Mouse (Mus musculus): ENCODE measurements at regions not wholly inside any gene's neighbourhood (a gene's known extent, or its start where the extent isn't known, plus 50 kb on each side); places are given as distances from the start of the nearest gene placed in this dataset.
A peak's percentile ranks its signal among the peaks of the same experiment; 100 is the strongest.

- ATAC-seq: no peak
- Histone ChIP-seq H3K27ac (ENCODE audit: low read depth, low read length) (0 out of 2 replicates have a peak overlapping the region, but pooled peaks have one; percentile 15), H3K9ac (no peak overlapping the region), H3K4me3 (ENCODE audit: low read depth, low read length) (no peak overlapping the region), H3K4me1 (ENCODE audit: insufficient read depth) (peaks cover 4% of the 10 kb centered on the region; the same call in 1 of the 2 replicates), H3K36me3 (ENCODE audit: insufficient read depth) (no peaks in the 10 kb centered on the region), H3K27me3 (ENCODE audit: insufficient read depth, low read length) (no peaks in the 10 kb centered on the region), H3K9me3 (ENCODE audit: low read length) (no peaks in the 10 kb centered on the region), H3K4me2 (ENCODE audit: low read depth) (no peak overlapping the region)
- no peak for DNase-seq
- 75% methylated on average over 6 of the region's 6 CpGs for WGBS
- no peak for TF ChIP-seq CTCF (IDR thresholded peaks at IDR 0.05; ENCODE audit: low read depth)
These were observed 59.4 kb upstream of the Bhlhe23 start for GRCm38 (mm10) chr2:180835936-180836602.

- no peak for TF ChIP-seq CTCF (IDR thresholded peaks at IDR 0.05; ENCODE audit: low read depth)
- Histone ChIP-seq H3K4me3 (ENCODE audit: low read depth, low read length) (no peak overlapping the region), H3K27ac (ENCODE audit: low read depth, low read length) (no peak overlapping the region), H3K27me3 (ENCODE audit: insufficient read depth, low read length) (no peaks in the 10 kb centered on the region), H3K4me1 (ENCODE audit: insufficient read depth) (peaks cover 4% of the 10 kb centered on the region; the same call in 1 of the 2 replicates), H3K4me2 (ENCODE audit: low read depth) (no peak overlapping the region), H3K9ac (no peak overlapping the region), H3K36me3 (ENCODE audit: insufficient read depth) (no peaks in the 10 kb centered on the region), H3K9me3 (ENCODE audit: low read length) (no peaks in the 10 kb centered on the region)
- ATAC-seq (no peak), DNase-seq (no peak)
- 73% methylated on average over 7 of the region's 7 CpGs for WGBS
These were observed 56.0 kb upstream of the Bhlhe23 start for GRCm38 (mm10) chr2:180832711-180833110.

- Histone ChIP-seq H3K36me3 (ENCODE audit: insufficient read depth) (no peaks in the 10 kb centered on the region), H3K4me2 (ENCODE audit: low read depth) (no peak overlapping the region), H3K27me3 (ENCODE audit: insufficient read depth, low read length) (no peaks in the 10 kb centered on the region), H3K9ac (no peak overlapping the region), H3K27ac (ENCODE audit: low read depth, low read length) (no peak overlapping the region), H3K4me3 (ENCODE audit: low read depth, low read length) (no peak overlapping the region), H3K9me3 (ENCODE audit: low read length) (no peaks in the 10 kb centered on the region), H3K4me1 (ENCODE audit: insufficient read depth) (0 out of 2 replicates have a peak, but pooled peaks cover 2% of the 10 kb centered on the region)
- no peak for TF ChIP-seq CTCF (IDR thresholded peaks at IDR 0.05; ENCODE audit: low read depth)
- ATAC-seq (no peak; the same call in 1 of the 2 replicates), DNase-seq (no peak)
- WGBS: 65% methylated on average over 2 of the region's 2 CpGs
These were observed 53.9 kb upstream of the Bhlhe23 start for GRCm38 (mm10) chr2:180830607-180831006.

- DNase-seq: no peak
- TF ChIP-seq CTCF (IDR thresholded peaks at IDR 0.05; ENCODE audit: low read depth): no peak
- 59% methylated on average over 2 of the region's 2 CpGs for WGBS
These were observed 51.4 kb upstream of the Bhlhe23 start for GRCm38 (mm10) chr2:180828086-180828485.

GRCm38 (mm10) chr2:180826742-180827141 is 50.0 kb upstream of the Bhlhe23 start:
- Histone ChIP-seq H3K4me3 (ENCODE audit: low read depth, low read length) (no peak overlapping the region), H3K4me2 (ENCODE audit: low read depth) (no peak overlapping the region), H3K4me1 (ENCODE audit: insufficient read depth) (peaks cover 14% of the 10 kb centered on the region; the same call in 1 of the 2 replicates), H3K27me3 (ENCODE audit: insufficient read depth, low read length) (no peaks in the 10 kb centered on the region), H3K9ac (no peak overlapping the region), H3K9me3 (ENCODE audit: low read length) (no peaks in the 10 kb centered on the region), H3K27ac (ENCODE audit: low read depth, low read length) (no peak overlapping the region; the same call in 1 of the 2 replicates), H3K36me3 (ENCODE audit: insufficient read depth) (no peaks in the 10 kb centered on the region)
- no peak for DNase-seq
- ATAC-seq: no peak
- 0 out of 2 replicates have a peak, but pooled peaks have one; percentile 10 for TF ChIP-seq CTCF (IDR thresholded peaks at IDR 0.05; ENCODE audit: low read depth)
- 90% methylated on average over 1 of the region's 1 CpGs for WGBS

More at GRCm38 (mm10) chr2:180828086-180828485, 51.4 kb upstream of the Bhlhe23 start:
- H3K9ac ChIP-seq: no peak overlapping the region
- no peaks in the 10 kb centered on the region for H3K27me3 ChIP-seq (ENCODE audit: insufficient read depth, low read length)
- H3K36me3 ChIP-seq (ENCODE audit: insufficient read depth): no peaks in the 10 kb centered on the region
- ATAC-seq: no peak
- no peak overlapping the region for H3K4me3 ChIP-seq (ENCODE audit: low read depth, low read length)
- no peak overlapping the region for H3K4me2 ChIP-seq (ENCODE audit: low read depth)
- no peak overlapping the region for H3K27ac ChIP-seq (ENCODE audit: low read depth, low read length)
- peaks cover 14% of the 10 kb centered on the region; the same call in 1 of the 2 replicates for H3K4me1 ChIP-seq (ENCODE audit: insufficient read depth)
- no peaks in the 10 kb centered on the region for H3K9me3 ChIP-seq (ENCODE audit: low read length)
